Mouse (Mus musculus) adrenal gland, postnatal 25 days (tissue): ENCODE measurements around the gene Ccne1. TPM values are rescaled to one million over a fixed set of nuclear protein-coding genes. Genes with fewer than 3 reads are reported as not detected.
"Not testable (repeated sequence)": the region's sequence is repeated elsewhere in the genome, so short reads cannot be mapped to it uniquely, and the experiment has no call there.

Source experiments
- DNase-seq: peaks from one replicate; pipeline ENCODE4 v3.0.0; 2021; ENCODE audit warnings: mixed read lengths
- long read RNA-seq: library from polyadenylated mRNA; stranded (forward); transcript quantifications from one replicate; pipeline ENCODE4 v2.0.0, GENCODE M21; 2021
- total RNA-seq: library from RNA; stranded (reverse); gene quantifications from 2 replicates; pipeline ENCODE4 v1.2.3, GENCODE M21; 2021

Ccne1 gene
- 4.3 and 8.5 TPM in 2 replicates for total RNA-seq
- long read RNA-seq, transcript Ccne1-201 (12 exons, 2,000 nt) = major isoform, 6 of 10 reads
- long read RNA-seq, partial matches to known transcripts = 2 of 10 reads
- long read RNA-seq, other reads (novel, unspliced or antisense) = 2 of 10 reads

- peak; percentile 100 for DNase-seq
Observed at GRCm38 (mm10) chr7:38107371-38108259, at the start of gene Ccne1. Gene Ccne1, minus strand, starts transcription at chr7:38107534.

DNA sequence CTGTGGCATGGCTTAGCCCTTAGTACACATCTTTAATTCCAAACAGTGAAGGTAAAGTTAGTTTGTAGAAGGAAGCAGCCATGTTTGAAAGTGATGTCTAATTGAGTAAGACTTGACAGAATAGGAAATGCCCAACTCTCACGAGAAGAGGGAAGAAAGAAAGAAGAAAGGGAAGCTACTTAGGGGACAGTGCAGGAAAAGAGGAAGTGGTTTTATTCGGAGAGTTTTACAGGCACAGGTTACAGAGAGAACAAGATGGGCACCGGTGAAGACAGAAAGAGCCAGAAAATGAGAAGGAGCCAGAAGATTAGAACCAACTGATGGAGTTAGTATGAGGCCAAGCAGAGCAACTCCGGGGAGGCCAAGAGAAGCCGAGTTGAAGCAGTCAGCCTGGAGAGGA is 48.5 kb upstream of the Ccne1 start:
- DNase-seq = no peak

DNA sequence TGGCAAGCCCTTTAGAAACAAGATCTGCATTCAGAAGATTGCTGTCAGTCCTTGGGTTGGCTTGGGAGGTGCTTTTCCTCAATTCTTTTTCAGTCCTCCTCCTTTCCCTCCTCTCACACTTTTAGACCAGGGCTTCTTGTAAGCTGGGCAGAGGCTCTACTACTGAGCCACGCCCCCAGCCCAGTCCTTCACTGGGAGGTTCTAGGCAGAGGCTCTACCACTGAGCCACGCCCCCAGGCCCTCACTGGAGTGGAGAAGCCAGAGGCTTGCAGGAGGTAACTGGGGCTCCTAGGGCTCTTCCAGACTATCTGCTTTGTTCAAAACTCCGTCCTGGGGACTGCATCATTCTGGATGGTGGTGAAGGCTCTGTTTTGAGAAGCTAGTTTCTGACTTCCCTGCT is 45.2 kb upstream of the Ccne1 start:
- DNase-seq = no peak

DNA sequence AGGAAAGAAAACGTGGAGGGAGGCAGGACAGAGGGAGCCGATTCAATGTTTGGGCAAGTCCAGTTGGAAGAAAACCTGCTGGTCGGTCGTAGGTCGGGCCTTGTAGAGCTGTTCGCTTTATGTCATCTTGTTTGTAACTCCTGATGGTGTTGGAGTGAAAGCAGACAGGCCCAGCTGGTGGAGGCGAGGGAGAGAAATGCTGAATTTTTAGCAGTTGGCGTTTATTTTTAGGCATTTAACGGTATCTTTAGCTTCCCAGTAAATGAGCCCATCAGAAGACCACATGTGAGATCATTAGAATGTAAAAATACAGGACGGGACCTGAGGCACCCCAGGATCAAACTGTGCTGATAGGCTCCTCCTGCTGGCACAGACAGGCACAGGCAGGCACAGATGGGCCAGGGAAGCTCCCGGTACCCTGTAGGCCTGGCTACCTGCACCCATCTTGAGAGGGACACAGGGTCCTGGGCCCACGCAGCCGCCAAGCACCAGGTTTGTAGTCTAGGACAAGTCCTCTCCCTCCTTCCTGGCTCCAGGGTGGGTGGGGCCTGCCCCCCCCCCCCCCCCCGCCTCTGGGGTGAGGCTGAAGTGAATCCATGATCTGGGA is 44.5 kb upstream of the Ccne1 start:
- DNase-seq = no peak

GRCm38 (mm10) chr7:38147477-38147876 is 40.1 kb upstream of the Ccne1 start:
- DNase-seq = no peak

- peak; percentile 84 for DNase-seq
Observed at GRCm38 (mm10) chr7:38141747-38142545, 34.6 kb upstream of the Ccne1 start.

- no peak for DNase-seq
Observed at GRCm38 (mm10) chr7:38140324-38140723, 33.0 kb upstream of the Ccne1 start.

- no peak for DNase-seq
Observed at GRCm38 (mm10) chr7:38134471-38134870, 27.1 kb upstream of the Ccne1 start.

- peak; percentile 17 for DNase-seq
Observed at GRCm38 (mm10) chr7:38131186-38131585, 23.9 kb upstream of the Ccne1 start.

DNA sequence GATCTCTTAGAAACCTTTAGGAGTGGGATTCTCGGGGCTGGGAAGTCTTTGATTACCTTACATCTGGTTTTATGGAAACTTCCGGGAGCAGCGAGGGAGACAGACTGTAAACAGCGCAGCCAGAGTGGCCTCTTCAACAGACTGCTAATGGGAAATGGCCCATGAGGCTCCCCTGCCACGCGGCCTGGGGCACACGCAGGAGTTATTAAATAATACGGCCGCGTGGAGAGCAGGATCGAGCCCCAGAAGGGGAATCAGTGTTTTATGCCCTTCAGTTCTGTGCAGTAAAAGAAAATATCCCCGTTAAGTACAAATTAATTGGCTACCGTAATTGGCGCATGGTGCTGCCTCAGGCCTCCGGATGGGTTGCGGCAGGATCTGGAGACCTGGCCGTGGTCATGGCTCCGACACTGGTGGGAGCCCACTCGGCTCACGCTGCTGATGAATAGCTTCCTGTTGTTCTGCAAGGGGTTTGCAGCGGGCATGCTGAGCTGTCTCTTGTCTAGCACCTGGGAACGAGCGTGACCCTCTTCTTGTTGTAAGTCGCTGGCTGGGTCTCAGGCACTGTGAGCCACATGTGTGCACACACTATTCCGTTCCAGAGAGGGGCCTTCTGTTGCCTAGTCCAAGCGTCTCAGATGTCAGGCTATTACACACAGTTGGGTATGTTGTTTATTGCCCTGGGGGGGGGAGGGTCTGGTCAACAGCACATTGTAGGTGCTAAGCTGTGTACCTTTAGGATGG is 22.8 kb upstream of the Ccne1 start:
- DNase-seq = no peak

DNA sequence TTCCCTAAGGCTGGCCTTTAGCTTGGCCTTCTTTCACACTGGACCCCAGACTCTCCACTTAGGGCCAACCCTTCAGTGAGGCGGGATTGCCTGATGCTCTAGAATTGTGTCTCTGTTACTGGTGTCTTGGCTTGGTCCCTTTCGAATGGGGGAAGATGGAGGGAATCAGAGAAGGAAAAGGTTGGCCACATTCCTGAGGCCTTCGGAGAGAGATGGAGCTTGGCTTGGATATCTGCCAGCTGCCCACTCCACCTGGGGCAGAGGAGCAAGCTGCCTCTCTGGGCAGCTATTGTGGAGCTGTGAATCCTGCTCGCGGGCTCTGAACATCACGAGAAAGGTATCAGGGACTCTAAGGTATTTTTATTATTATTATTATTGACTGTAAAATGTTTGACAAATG is 22.2 kb upstream of the Ccne1 start:
- DNase-seq = no peak

DNA sequence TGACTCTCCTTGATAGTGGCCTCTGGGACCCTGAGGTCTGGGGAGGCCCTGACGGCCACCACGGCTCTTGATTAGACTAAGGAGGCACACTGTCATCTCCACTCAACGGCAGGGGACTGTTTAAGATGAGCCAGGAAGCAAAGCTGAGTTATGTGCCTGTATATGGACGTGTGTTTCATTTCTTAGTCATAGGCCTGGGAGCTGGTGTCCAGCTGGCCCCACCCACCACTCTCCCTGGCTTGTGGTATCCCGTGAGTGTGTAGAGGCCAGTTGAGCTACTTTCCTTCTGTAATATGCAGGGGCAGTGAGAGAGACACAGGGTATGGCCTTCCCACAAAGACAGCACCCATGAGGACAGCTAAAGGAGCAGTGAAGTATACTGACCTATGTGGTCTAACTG is 20.9 kb upstream of the Ccne1 start:
- DNase-seq = not testable (repeated sequence)

GRCm38 (mm10) chr7:38125565-38126159 is 18.3 kb upstream of the Ccne1 start:
- DNase-seq = no peak

GRCm38 (mm10) chr7:38124164-38124563 is 16.8 kb upstream of the Ccne1 start:
- not testable (repeated sequence) for DNase-seq

DNA sequence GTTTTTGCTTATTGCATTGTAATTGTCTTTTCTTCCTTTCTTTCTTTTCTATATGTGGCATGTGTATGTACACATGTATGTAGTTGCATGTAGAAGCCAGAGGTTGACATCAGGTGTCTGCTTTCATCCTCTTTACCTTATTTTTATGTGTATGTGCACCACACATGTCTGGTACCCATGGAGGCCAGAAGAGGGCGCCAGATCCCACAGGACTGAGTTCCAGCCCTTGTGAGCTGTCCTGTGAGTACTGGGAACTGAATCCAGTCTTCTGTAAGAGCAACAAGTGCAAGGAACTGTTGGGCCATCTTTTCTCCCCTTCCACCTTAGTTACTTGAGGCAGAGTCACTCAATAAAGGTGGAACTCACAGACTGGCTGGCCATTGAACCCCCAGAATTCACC is 11.3 kb upstream of the Ccne1 start:
- DNase-seq = no peak

- DNase-seq = no peak
Observed at GRCm38 (mm10) chr7:38112451-38112850, 5.1 kb upstream of the Ccne1 start.

DNA sequence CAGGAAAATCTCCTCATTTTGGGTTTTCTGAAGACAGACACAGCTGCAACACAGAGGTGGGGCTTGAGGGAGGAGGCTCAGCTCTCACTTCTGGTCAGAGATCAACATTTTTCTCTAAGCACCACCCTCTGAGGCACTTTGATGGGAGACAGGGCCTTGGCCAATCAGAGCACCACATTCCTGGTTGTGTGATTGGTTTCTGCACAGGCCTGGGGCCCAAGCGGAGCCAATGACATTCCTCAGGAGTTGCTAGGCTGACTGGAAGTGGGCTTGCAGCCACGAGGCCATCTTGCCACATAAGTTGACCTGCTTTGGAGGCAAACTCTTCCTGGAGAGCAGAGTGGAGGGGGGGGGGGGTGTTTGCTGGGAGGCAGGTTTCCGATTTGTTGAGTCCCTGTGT is 4.7 kb upstream of the Ccne1 start:
- peak; percentile 21 for DNase-seq

GRCm38 (mm10) chr7:38108260-38108632 is 912 bp upstream of the Ccne1 start:
- DNase-seq = no peak

DNA sequence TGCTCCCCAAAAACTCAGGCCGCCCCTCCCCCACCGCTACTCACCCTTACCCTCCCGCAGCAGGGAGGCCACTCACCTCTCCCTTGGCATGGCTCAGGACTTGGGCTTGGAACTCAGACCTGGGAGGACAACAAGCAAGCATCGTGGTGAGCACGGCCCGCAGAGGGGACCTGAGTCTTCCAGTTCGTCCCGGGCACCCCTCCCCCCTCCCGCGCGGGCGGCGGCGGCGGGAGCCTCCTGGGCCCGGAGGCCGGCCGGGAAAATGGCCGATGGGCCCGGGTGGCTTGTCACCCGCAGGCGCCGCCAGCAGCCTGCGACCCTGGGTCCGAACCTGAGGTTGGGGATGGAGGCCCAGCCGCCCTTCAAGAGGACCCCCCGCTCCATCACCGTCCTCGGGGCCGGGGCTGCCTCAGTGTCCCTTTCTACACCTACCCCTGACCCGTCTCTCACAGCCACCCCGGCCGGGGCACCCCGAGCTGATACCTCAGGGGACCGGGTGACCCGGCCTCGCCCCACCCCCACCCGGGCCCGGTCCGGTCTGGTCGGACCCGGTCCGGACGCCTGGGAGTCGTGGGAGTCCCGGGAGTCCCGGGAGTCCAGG is 523 bp downstream of the Ccne1 start:
- DNase-seq = peak; percentile 34

DNA sequence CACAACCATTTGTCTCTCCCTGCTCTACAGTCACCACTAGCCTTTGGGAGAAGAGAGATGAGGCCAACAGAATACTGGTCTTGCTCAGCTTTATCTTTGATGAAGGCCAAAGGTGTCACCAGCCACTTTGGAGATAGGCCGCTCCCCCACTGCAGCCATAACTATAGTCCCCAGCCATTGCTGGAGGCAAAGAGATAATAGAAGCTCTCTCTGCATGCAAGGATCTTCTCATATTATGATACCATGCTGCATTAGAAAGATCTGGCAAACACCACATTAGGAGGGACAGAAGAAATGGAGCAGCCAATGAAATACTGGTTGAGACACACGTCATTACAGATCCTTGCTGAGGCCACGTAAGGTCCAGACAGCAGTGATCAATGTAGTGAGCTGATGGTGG is 2.0 kb downstream of the Ccne1 start:
- no peak for DNase-seq

DNA sequence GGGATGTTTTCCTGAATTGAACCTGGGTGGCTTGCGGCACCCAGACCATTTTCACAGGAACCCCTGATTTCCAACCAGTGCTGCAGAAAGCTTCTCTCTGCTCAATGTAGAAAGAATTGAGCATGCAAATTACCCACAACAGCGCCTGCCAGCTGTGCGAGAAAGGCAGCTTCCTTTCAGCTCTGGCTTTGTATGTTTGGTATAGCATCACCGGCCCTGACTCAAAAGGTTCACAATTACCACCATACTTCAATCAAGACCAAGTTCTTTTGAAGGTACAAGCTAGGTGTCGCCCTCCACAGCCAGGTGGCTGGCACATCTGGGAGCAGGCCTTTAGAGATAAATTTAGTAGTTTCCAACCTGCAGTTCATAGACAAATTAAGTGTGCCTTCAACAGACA is 3.2 kb downstream of the Ccne1 start:
- no peak for DNase-seq
